Mouse (Mus musculus): ENCODE measurements around the gene Vkorc1. TPM values are rescaled to one million over a fixed set of nuclear protein-coding genes. Genes with fewer than 3 reads are reported as not detected.
"Not testable (repeated sequence)": the region's sequence is repeated elsewhere in the genome, so short reads cannot be mapped to it uniquely, and the experiment has no call there.

Vkorc1 gene
- total and polyA plus RNA-seq, 3 experiments: 62.7 to 152 (median 85.5) TPM

GRCm38 (mm10) chr7:127915293-127915692, 19.9 kb upstream of the Vkorc1 start:
- no peak for DNase-seq

- DNase-seq: no peak
Measured at GRCm38 (mm10) chr7:127912938-127913337, 17.5 kb upstream of the Vkorc1 start.

DNA sequence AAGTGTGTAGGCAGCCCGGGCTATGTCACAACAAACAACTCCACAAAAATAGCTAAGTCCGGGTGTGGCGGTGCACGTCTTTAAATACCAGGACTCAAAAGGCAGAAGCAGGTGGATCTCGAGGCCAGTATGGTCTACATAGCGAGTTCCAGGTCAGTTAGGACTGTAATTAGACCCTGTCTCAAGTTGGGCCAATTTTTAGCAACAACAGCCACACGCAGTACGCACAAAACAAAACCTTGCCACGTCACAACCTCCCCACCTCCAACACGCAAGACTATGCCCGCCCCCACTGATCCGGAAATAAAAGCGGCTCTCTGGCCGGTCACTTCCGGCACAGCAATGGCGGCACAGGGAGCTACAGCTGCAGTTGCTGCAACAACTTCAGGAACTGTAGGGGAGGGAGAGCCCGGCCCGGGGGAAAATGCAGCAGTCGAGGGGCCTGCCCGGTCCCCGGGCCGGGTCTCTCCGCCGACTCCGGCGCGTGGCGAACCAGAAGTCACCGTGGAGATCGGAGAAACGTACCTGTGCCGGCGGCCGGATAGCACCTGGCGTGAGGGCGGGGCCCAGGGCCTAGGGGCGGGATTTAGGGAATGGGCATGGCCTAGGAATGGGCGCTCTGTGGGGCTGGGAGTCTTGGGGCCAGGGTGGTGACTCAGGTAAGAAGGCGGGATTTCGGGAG, 16.9 kb upstream of the Vkorc1 start, which contains the start of gene Kat8:
Kat8 (plus strand) TSS at position 327 of the 682 bp plus-strand sequence.
- peak; percentile 93 for DNase-seq

GRCm38 (mm10) chr7:127908656-127909055, 13.2 kb upstream of the Vkorc1 start:
- no peak for DNase-seq

DNA sequence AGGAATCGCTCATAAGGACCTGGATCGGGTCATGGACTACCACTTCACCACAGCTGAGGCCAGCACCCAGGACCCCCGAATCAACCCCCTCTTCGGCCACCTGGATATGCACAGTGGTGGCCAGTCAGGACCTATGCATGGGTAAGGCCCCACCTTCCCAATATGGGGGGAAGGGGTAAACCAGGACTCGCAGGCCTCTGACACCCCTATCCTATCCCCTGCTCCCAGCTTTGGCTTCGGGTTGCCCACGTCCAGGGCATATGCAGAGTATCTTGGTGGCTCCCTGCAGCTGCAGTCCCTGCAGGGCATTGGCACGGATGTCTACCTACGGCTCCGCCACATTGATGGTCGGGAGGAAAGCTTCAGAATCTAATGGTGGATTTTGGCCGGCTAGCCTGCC, 12.5 kb upstream of the Vkorc1 start:
- no peak for DNase-seq

GRCm38 (mm10) chr7:127903971-127904796, 8.8 kb upstream of the Vkorc1 start, which contains the start of gene Bckdk:
Gene Bckdk, plus strand, starts transcription at chr7:127904082.
- peak; percentile 87 for DNase-seq

DNA sequence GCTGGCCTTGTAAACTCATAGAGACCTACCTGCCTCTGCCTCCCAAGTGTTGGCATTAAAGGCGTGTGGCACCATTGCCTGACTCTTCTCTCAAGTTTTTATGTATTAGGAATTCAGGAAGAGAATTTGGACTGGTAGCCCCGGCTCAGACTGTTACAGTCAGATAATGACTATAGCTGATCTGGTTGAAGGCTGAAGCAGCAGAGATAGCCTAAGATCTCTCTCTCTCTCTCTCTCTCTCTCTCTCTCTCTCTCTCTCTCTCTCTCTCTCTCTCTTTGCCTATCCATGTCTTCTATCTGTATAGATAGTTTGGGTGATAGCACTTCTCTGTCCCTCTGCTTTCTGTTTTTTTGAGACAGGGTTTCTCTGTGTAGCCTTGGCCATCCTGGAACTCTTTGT, 6.4 kb upstream of the Vkorc1 start:
- DNase-seq: no peak

GRCm38 (mm10) chr7:127899997-127900396, 4.6 kb upstream of the Vkorc1 start:
- DNase-seq: no peak

GRCm38 (mm10) chr7:127898179-127898956, 3.0 kb upstream of the Vkorc1 start:
- DNase-seq: no peak

DNA sequence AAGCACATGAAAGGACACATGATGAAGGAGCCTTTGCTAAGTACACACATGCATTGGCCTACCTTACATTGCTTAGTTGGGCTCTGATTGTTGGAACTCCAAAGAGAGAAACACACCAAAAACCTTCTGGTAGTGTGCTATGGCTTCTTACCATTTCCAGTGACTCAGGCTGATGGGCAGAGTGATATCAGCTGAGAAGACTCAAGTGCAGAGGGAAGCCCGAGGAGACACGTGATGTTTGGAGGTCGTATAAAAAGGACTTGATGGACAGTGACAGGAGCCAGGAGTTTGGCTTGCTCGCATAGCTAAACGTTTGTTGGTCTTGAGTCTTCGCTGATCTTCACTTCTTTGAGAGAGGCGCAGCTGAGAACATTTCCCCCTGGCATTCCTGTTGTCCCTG, 2.1 kb upstream of the Vkorc1 start:
- no peak for DNase-seq

GRCm38 (mm10) chr7:127896384-127896783, 967 bp upstream of the Vkorc1 start:
- DNase-seq: peak; percentile 49

- DNase-seq: not testable (repeated sequence)
Measured at GRCm38 (mm10) chr7:127895891-127896290, 474 bp upstream of the Vkorc1 start.

DNA sequence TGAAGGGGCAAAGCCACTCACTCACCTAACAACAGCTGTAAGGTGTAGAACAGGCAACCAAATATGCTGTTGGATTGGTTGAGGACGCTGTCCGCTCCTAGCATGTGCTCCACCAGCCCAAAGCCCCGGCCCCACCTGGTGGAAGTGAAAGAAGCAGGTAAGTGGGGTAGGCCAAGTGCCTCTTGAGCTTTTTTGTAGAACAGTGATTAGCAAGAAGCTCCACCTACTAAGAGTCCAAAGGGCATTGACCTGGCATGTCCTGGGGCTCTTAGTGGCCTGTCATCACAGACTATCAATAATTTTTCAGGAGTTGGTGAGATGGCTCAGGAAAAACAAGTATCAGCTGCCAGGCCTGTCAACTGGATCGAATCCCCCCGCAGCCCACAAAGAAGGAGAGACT, 937 bp downstream of the Vkorc1 start:
- no peak for DNase-seq

GRCm38 (mm10) chr7:127890798-127891197, 4.6 kb downstream of the Vkorc1 start, which contains the start of gene Prss53:
Gene Prss53, minus strand, starts transcription at chr7:127890970.
- DNase-seq: no peak

- DNase-seq: no peak
Measured at GRCm38 (mm10) chr7:127888821-127889220, 6.6 kb downstream of the Vkorc1 start.

GRCm38 (mm10) chr7:127887781-127888180, 7.6 kb downstream of the Vkorc1 start:
- no peak for DNase-seq

DNA sequence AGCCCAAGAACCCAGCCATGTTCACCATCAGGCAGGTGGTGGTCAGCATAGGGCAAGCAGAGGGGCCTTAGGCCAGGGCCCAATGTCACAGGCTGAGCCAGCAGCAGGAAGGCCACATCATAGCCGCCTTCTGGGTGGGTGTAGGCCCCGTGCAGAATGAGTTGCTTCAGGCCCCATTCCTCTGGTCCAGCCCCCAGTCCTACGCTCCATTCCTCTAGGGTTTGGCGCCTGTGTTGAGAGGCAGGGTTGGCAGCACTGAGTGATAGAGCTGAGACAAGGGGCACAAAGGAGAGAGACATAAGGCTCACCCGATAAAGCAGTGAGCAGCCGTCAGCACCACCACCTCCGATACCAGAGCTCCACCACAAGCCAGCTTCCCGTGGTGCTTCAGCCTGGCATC, 8.2 kb downstream of the Vkorc1 start:
- DNase-seq: no peak

GRCm38 (mm10) chr7:127886551-127886950, 8.9 kb downstream of the Vkorc1 start:
- DNase-seq: no peak

- peak; percentile 48 for DNase-seq
Measured at GRCm38 (mm10) chr7:127885951-127886350, 9.5 kb downstream of the Vkorc1 start.

- DNase-seq: no peak
Measured at GRCm38 (mm10) chr7:127880431-127880830, 15.0 kb downstream of the Vkorc1 start.

DNA sequence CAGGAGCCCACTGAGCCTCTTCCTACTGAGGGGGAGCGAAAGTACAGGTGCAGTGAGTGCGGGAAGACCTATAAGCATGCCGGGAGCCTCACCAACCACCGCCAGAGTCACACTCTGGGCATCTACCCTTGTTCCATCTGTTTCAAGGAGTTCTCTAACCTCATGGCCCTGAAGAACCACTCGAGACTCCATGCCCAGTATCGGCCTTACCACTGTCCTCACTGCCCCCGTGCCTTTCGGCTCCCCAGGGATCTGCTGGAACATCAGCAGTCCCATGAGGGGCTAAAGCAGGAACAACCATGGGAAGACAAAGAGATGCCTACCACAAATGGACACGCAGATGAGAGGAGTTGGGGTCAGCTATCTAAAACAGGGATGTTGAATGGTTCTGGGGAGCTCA, 16.1 kb downstream of the Vkorc1 start:
- no peak for DNase-seq

Measured in adrenal gland, adult 2 months (tissue).